Mouse (Mus musculus) neural tube, embryonic 13.5 days (tissue): ENCODE measurements around the gene Ezh2. TPM values are rescaled to one million over a fixed set of nuclear protein-coding genes. Genes with fewer than 3 reads are reported as not detected.
A peak's percentile ranks its signal among the peaks of the same experiment; 100 is the strongest.
"Not testable (repeated sequence)": the region's sequence is repeated elsewhere in the genome, so short reads cannot be mapped to it uniquely, and the experiment has no call there.

ENCODE experiments used
- ATAC-seq: fragments of 200-750 bp; cut with Nextera tagmentation; 2 replicates; pipeline ENCODE4 v1.8.0; 2017; ENCODE audit warnings: low read depth, mild to moderate bottlenecking, moderate TSS enrichment, moderate library complexity
- H3K27ac ChIP-seq: fragments of 300-500 bp; sonication (generic); replicated peaks from 2 replicates; pipeline ENCODE4 v1.5.1; 2015; ENCODE audit warnings: moderate library complexity, mild to moderate bottlenecking, inconsistent platforms
- H3K27me3 ChIP-seq: fragments of 300-500 bp; sonication (generic); 2 replicates; pipeline ENCODE4 v1.6.1; 2015; ENCODE audit warnings: mild to moderate bottlenecking, inconsistent platforms
- H3K36me3 ChIP-seq: fragments of 300-500 bp; sonication (generic); 2 replicates; pipeline ENCODE4 v1.6.1; 2015; ENCODE audit warnings: mild to moderate bottlenecking, inconsistent platforms
- H3K4me1 ChIP-seq: fragments of 300-500 bp; sonication (generic); replicated peaks from 2 replicates; pipeline ENCODE4 v1.6.1; 2015; ENCODE audit warnings: inconsistent platforms
- H3K4me2 ChIP-seq: fragments of 300-500 bp; sonication (generic); 2 replicates; pipeline ENCODE4 v1.6.1; 2015; ENCODE audit warnings: inconsistent platforms, mild to moderate bottlenecking, moderate library complexity
- H3K4me3 ChIP-seq: fragments of 300-500 bp; sonication (generic); 2 replicates; pipeline ENCODE4 v1.5.1; 2015; ENCODE audit warnings: mild to moderate bottlenecking, inconsistent platforms
- H3K9ac ChIP-seq: fragments of 300-500 bp; sonication (generic); 2 replicates; pipeline ENCODE4 v1.6.1; 2015; ENCODE audit warnings: moderate library complexity, mild to moderate bottlenecking, inconsistent platforms
- H3K9me3 ChIP-seq: fragments of 300-500 bp; sonication (generic); 2 replicates; pipeline ENCODE4 v1.6.1; 2016; ENCODE audit warnings: inconsistent platforms
- WGBS: fragments of 180-500 bp; shearing (Covaris S2); methylation state at CpG from one replicate; pipeline ENCODE4 v1.1.7; 2015; 5-methylcytosine and 5-hydroxymethylcytosine counted together
- polyA plus RNA-seq: library from polyadenylated mRNA; unstranded; fragments of >200 nt; fragmentation: Nextera tagmentation; extraction: Ambion mirVana; gene quantifications from 2 replicates; pipeline ENCODE4 v1.2.1, GENCODE M21; 2015

Ezh2 gene
- polyA plus RNA-seq, 1 experiment from 2014 or later: 90.3 TPM

DNA sequence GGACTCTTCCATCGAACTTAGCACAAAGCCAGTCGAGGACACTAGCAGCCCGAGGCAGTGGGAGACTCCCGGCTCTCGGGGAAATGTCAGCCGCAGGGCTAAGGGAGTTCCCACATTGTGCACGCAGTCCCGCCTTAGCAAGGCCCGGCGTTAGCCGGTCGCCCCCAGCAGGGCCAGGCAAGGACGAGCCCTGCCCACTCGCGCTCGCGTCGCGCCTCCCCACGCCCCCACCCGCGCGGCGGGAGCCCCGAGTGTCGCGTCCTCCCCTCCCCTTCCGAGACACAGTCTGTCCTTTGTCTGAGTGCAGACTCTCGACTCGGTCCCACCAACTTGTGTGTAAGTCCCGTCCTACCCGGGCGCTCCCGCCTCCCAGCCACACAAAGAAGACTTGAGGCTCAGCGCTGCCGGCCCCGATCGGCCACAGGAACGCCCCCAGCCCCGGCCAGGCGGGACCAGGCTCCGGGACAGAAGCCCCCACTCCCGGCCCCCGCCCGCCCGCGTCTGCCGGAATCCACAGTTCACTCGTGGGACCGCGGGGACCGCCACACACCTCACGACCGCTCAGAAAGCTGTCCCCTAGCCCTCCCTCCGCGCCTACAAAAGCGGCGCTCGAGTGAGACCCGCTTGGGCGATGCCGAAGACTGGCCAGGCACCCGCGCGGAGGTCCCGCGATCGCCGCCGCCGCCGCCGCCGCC is 853 bp downstream of the Ezh2 start:
- under 1% methylated on average over 73 of the region's 74 CpGs for WGBS
- Histone ChIP-seq H3K4me3 (peak overlapping the region; percentile 98), H3K4me1 (peaks cover 36% of the 10 kb centered on the region), H3K4me2 (peak overlapping the region; percentile 83), H3K27ac (peak overlapping the region; percentile 99), H3K27me3 (no peaks in the 10 kb centered on the region), H3K36me3 (no peaks in the 10 kb centered on the region), H3K9me3 (no peaks in the 10 kb centered on the region), H3K9ac (peak overlapping the region; percentile 98)
- peak; percentile 83 for ATAC-seq

GRCm38 (mm10) chr6:47593590-47593989 is 1.6 kb downstream of the Ezh2 start:
- Histone ChIP-seq H3K9ac (peak overlapping the region; percentile 98), H3K36me3 (no peaks in the 10 kb centered on the region), H3K4me3 (peak overlapping the region; percentile 98), H3K27me3 (no peaks in the 10 kb centered on the region), H3K27ac (peak overlapping the region; percentile 99), H3K4me1 (peaks cover 43% of the 10 kb centered on the region), H3K9me3 (no peaks in the 10 kb centered on the region), H3K4me2 (peak overlapping the region; percentile 83)
- ATAC-seq: no peak
- WGBS: 7% methylated on average over 9 of the region's 9 CpGs

GRCm38 (mm10) chr6:47587332-47587731 is 7.8 kb downstream of the Ezh2 start:
- not testable (repeated sequence) for H3K27ac ChIP-seq, H3K9me3 ChIP-seq, H3K4me2 ChIP-seq, H3K36me3 ChIP-seq, H3K4me3 ChIP-seq, H3K27me3 ChIP-seq, H3K9ac ChIP-seq, ATAC-seq
- H3K4me1 ChIP-seq: peaks cover 28% of the 10 kb centered on the region
- 97% methylated on average over 2 of the region's 2 CpGs for WGBS

DNA sequence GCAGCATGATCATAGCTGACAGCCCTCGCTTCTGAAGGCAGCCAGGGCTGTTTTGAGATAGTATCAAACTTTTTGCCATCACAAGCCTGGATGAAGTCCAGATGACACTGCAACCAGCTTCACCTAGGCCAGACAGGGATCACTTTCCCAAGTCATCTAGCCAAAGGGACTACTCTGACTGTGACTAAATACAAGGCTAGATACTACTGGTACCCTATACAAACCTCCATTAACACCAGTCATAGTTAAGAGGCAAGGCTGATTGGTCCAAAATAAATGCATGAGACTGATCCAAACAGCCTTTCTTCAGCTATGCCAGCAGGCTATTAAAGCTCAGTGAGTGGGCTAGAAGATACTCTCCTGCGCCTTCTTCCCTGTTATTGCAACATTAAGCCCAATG is 22.3 kb downstream of the Ezh2 start:
- ATAC-seq: no peak
- Histone ChIP-seq H3K4me1 (0 out of 2 replicates have a peak, but pooled peaks cover 4% of the 10 kb centered on the region), H3K4me3 (no peak overlapping the region), H3K4me2 (no peak overlapping the region), H3K27ac (no peak overlapping the region), H3K36me3 (peaks cover 24% of the 10 kb centered on the region), H3K9me3 (no peaks in the 10 kb centered on the region), H3K9ac (no peak overlapping the region), H3K27me3 (no peaks in the 10 kb centered on the region)
- WGBS: 93% methylated on average over 2 of the region's 2 CpGs

- H3K4me2 ChIP-seq: no peak overlapping the region
- no peak for ATAC-seq
- WGBS: 89% methylated on average over 1 of the region's 1 CpGs
- H3K9ac ChIP-seq: no peak overlapping the region
- peaks cover 62% of the 10 kb centered on the region for H3K36me3 ChIP-seq
- no peaks in the 10 kb centered on the region for H3K9me3 ChIP-seq
- no peak overlapping the region for H3K4me3 ChIP-seq
- H3K27ac ChIP-seq: no peak overlapping the region
- no peaks in the 10 kb centered on the region for H3K4me1 ChIP-seq
- H3K27me3 ChIP-seq: no peaks in the 10 kb centered on the region
Observed at GRCm38 (mm10) chr6:47565326-47566035, 29.7 kb downstream of the Ezh2 start.

DNA sequence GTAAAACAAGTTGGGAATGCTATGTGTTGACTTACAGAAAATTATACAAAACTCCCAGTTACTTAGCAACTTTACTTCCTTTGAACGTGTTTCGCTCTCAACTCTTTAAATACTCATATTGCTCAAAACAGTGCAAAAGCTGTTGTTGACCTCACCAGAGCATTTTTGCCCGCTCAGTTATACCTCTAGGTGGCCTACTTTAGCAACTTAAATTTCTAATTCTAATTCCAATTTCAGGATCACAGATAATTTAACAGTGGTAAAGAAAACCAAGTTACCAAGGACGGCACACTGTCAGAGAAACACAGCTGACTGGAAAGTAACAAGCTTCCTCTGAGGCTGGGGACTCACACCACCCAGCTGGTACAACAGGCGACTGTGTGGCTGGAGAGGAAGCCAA is 33.7 kb downstream of the Ezh2 start:
- no peak overlapping the region for H3K27ac ChIP-seq
- H3K27me3 ChIP-seq: no peaks in the 10 kb centered on the region
- no peak overlapping the region for H3K4me3 ChIP-seq
- H3K4me1 ChIP-seq: no peaks in the 10 kb centered on the region
- no peak for ATAC-seq
- no peak overlapping the region for H3K4me2 ChIP-seq
- H3K36me3 ChIP-seq: peaks cover 47% of the 10 kb centered on the region
- WGBS: 88% methylated on average over 5 of the region's 5 CpGs
- H3K9ac ChIP-seq: no peak overlapping the region
- no peaks in the 10 kb centered on the region for H3K9me3 ChIP-seq

- H3K27ac ChIP-seq: no peak overlapping the region
- WGBS: 89% methylated on average over 2 of the region's 2 CpGs
- peaks cover 49% of the 10 kb centered on the region for H3K36me3 ChIP-seq
- H3K4me3 ChIP-seq: no peak overlapping the region
- H3K9me3 ChIP-seq: no peaks in the 10 kb centered on the region
- no peak for ATAC-seq
- no peak overlapping the region for H3K4me2 ChIP-seq
- H3K27me3 ChIP-seq: no peaks in the 10 kb centered on the region
- no peak overlapping the region for H3K9ac ChIP-seq
- H3K4me1 ChIP-seq: no peaks in the 10 kb centered on the region
Observed at GRCm38 (mm10) chr6:47560846-47561245, 34.3 kb downstream of the Ezh2 start.

- H3K27me3 ChIP-seq: no peaks in the 10 kb centered on the region
- H3K4me2 ChIP-seq: no peak overlapping the region
- no peaks in the 10 kb centered on the region for H3K4me1 ChIP-seq
- peaks cover 54% of the 10 kb centered on the region for H3K36me3 ChIP-seq
- no peak for ATAC-seq
- H3K4me3 ChIP-seq: no peak overlapping the region
- H3K9ac ChIP-seq: no peak overlapping the region
- H3K27ac ChIP-seq: no peak overlapping the region
- H3K9me3 ChIP-seq: no peaks in the 10 kb centered on the region
Observed at GRCm38 (mm10) chr6:47560407-47560806, 34.7 kb downstream of the Ezh2 start.

GRCm38 (mm10) chr6:47559287-47559686 is 35.9 kb downstream of the Ezh2 start:
- Histone ChIP-seq H3K4me1 (no peaks in the 10 kb centered on the region), H3K9ac (no peak overlapping the region), H3K36me3 (peaks cover 59% of the 10 kb centered on the region), H3K9me3 (no peaks in the 10 kb centered on the region), H3K4me3 (no peak overlapping the region), H3K27ac (no peak overlapping the region), H3K4me2 (no peak overlapping the region), H3K27me3 (no peaks in the 10 kb centered on the region)
- ATAC-seq: no peak
- WGBS: 96% methylated on average over 2 of the region's 2 CpGs

GRCm38 (mm10) chr6:47552280-47552679 is 42.9 kb downstream of the Ezh2 start:
- no peak overlapping the region for H3K4me2 ChIP-seq

GRCm38 (mm10) chr6:47535333-47535732 is 59.8 kb downstream of the Ezh2 start:
- 93% methylated on average over 5 of the region's 5 CpGs for WGBS
- no peak overlapping the region for H3K4me2 ChIP-seq
- no peak overlapping the region for H3K4me3 ChIP-seq
- H3K27ac ChIP-seq: no peak overlapping the region
- H3K9ac ChIP-seq: no peak overlapping the region
- no peaks in the 10 kb centered on the region for H3K27me3 ChIP-seq
- H3K36me3 ChIP-seq: peaks cover 66% of the 10 kb centered on the region
- no peaks in the 10 kb centered on the region for H3K4me1 ChIP-seq
- ATAC-seq: no peak
- H3K9me3 ChIP-seq: no peaks in the 10 kb centered on the region

More at GRCm38 (mm10) chr6:47552280-47552679, 42.9 kb downstream of the Ezh2 start:
- 94% methylated on average over 4 of the region's 4 CpGs for WGBS
- no peaks in the 10 kb centered on the region for H3K27me3 ChIP-seq
- ATAC-seq: no peak
- H3K36me3 ChIP-seq: peaks cover 75% of the 10 kb centered on the region
- H3K9ac ChIP-seq: no peak overlapping the region
- no peaks in the 10 kb centered on the region for H3K9me3 ChIP-seq
- no peak overlapping the region for H3K27ac ChIP-seq
- no peaks in the 10 kb centered on the region for H3K4me1 ChIP-seq
- no peak overlapping the region for H3K4me3 ChIP-seq

- Histone ChIP-seq H3K27ac (no peak overlapping the region; the same call in 1 of the 2 replicates), H3K4me1 (no peaks in the 10 kb centered on the region), H3K9ac (no peak overlapping the region), H3K4me2 (no peak overlapping the region), H3K4me3 (no peak overlapping the region), H3K36me3 (peaks cover 89% of the 10 kb centered on the region), H3K27me3 (no peaks in the 10 kb centered on the region), H3K9me3 (no peaks in the 10 kb centered on the region)
- ATAC-seq: no peak
- WGBS: 93% methylated on average over 1 of the region's 1 CpGs
Observed at GRCm38 (mm10) chr6:47532547-47532946, 62.6 kb downstream of the Ezh2 start.
